Mouse (Mus musculus) liver, postnatal 0 days (tissue): ENCODE measurements around the gene Krtap17-1.

ENCODE experiments used
- CTCF ChIP-seq: sonication (generic); IDR thresholded peaks from 2 replicates; pipeline ENCODE4 v1.5.1; 2016; ENCODE audit warnings: antibody characterized with exemption, low read depth
- EP300 ChIP-seq: IDR thresholded peaks from 2 replicates; pipeline ENCODE4 v1.6.1; 2016; ENCODE audit warnings: antibody characterized with exemption, low read depth, mild to moderate bottlenecking

DNA sequence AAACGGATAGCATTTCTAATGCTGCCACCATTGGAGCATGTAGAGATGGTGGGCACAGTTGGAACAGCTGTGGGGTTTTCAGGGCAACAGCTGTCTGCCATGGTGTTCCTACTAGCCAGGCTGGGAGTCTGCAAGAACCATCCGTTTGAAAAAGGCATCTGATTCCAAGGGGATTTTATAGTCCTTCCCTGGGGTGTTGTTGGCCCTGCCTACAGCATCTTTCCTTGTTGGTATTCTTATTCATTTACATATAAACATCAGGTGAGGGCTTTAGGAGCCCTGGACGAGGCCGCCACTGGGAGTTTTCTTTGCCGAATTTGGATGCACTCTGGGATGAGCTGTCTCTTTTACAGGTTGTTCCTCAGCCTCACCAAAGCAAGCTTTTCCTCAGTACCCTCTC is 14.8 kb downstream of the Krtap17-1 start, which contains the start of gene Krtap29-1:
- TF ChIP-seq CTCF (no peak), EP300 (no peak)
